In the genomic region with DNA sequence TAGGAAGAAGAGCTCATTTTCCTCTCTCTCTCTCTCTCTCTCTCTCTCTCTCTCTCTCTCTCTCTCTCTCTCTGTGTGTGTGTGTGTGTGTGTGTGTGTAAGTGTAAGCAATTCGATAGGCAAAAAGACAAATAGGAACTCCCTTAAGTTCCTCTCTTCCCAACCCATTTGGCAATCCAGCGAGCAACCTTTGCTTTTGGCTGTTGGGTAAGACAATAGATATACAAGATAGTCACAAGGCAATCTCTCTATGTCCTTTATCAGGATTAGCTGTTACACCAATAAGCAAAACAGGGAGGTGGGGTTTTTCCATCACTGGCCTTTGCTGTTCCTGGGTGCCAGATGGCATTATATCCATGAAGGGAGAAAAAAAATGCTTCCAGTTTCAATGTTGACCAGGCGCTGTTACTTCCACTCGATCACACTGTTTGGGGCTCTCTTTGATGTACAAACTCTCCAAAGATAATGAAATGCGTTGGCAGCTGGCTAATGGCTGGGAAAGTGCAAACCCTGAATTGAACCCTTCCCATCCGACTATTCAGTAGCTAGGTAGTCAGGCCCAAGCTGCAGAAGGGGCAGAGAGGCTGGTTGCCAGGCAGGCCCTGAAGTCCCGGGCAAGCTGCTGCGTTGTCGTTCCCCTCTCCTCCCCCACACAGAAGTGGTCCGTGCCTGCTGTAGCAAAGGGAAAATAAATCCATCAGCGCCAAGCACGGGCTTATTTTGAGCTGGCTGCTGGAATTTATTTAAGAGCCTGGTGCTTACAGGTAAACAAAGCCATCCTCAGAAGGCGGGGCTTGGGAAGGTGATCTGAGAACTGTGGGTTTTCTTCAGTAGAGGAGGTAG, we compare ENCODE assay signal across 8 mouse cellular contexts. TPM values are rescaled to one million over a fixed set of nuclear protein-coding genes. Genes with fewer than 3 reads are reported as not detected.
DNase-seq lines count a peak whose midpoint lies in the region; ATAC-seq lines count a peak whose summit lies in the region.

No protein-coding gene starts in this region.

- peak overlapping the region; percentile 8; the same call in 1 of the 2 replicates for H3K4me3 ChIP-seq in embryonic facial prominence, embryonic 15.5 days (replicated peaks)
- no peak overlapping the region for H3K4me3 ChIP-seq in hindbrain, embryonic 16.5 days (ENCODE audit: low read length)

- no peaks in the 10 kb centered on the region for H3K36me3 ChIP-seq in embryonic facial prominence, embryonic 15.5 days
- no peaks in the 10 kb centered on the region for H3K36me3 ChIP-seq in hindbrain, embryonic 16.5 days (ENCODE audit: control insufficient read depth, insufficient read depth, low read length)

- 0 out of 2 replicates have a peak, but pooled peaks have one; percentile 51 for ATAC-seq in embryonic facial prominence, embryonic 15.5 days (ENCODE audit: insufficient number of reproducible peaks, low FRiP score, low TSS enrichment, low read depth)
- peak; percentile 95 for ATAC-seq in hindbrain, embryonic 16.5 days
- peak; percentile 70 for ATAC-seq in megakaryocyte progenitor cell, adult 5-6 weeks (replicated peaks; ENCODE audit: poor library complexity)

- H3K4me1 ChIP-seq in embryonic facial prominence, embryonic 15.5 days: peaks cover 14% of the 10 kb centered on the region
- peaks cover 13% of the 10 kb centered on the region for H3K4me1 ChIP-seq in hindbrain, embryonic 16.5 days (ENCODE audit: control insufficient read depth, insufficient read depth, low read depth, low read length)

- H3K9me3 ChIP-seq in embryonic facial prominence, embryonic 15.5 days (replicated peaks): no peaks in the 10 kb centered on the region
- no peaks in the 10 kb centered on the region for H3K9me3 ChIP-seq in hindbrain, embryonic 16.5 days (ENCODE audit: control insufficient read depth, low read length)

- no peaks in the 10 kb centered on the region for H3K27me3 ChIP-seq in embryonic facial prominence, embryonic 15.5 days
- no peaks in the 10 kb centered on the region for H3K27me3 ChIP-seq in hindbrain, embryonic 16.5 days (replicated peaks; ENCODE audit: control insufficient read depth, insufficient read depth, low read length)

- WGBS in embryonic facial prominence, embryonic 15.5 days: 22% methylated on average over 13 of the region's 13 CpGs
- WGBS in hindbrain, embryonic 16.5 days: 9% methylated on average over 13 of the region's 13 CpGs

- peak; percentile 4 to 25 for DNase-seq in left cerebral cortex, adult 18-20 months (ENCODE audit: low spot score in 2 of 2)
- no peak for DNase-seq in left cerebral cortex, adult 11 months (ENCODE audit: low spot score)
- peak; percentile 47 to 48 for DNase-seq in left cerebral cortex, postnatal 10 days (ENCODE audit: extremely low spot score in 1 of 2, low spot score in 2 of 2)
- peak; percentile 50 for DNase-seq in right cerebral cortex, postnatal 4 days
- no peak for DNase-seq in B cell, adult 2 months

- intact Hi-C loops in left cerebral cortex, postnatal 10 days (cut with DNase I): no loop called here

- peak overlapping the region; percentile 17; the same call in 1 of the 2 replicates for H3K4me2 ChIP-seq in embryonic facial prominence, embryonic 15.5 days (replicated peaks)
- H3K4me2 ChIP-seq in hindbrain, embryonic 16.5 days (ENCODE audit: low read length): peak overlapping the region; percentile 38

- H3K27ac ChIP-seq in embryonic facial prominence, embryonic 15.5 days (replicated peaks): 0 out of 2 replicates have a peak overlapping the region, but pooled peaks have one; percentile 44
- H3K27ac ChIP-seq in hindbrain, embryonic 16.5 days (ENCODE audit: low read depth, low read length): peak overlapping the region; percentile 57

- no peak overlapping the region for H3K9ac ChIP-seq in embryonic facial prominence, embryonic 15.5 days
- H3K9ac ChIP-seq in hindbrain, embryonic 16.5 days (ENCODE audit: low read depth, low read length): peak overlapping the region; percentile 33; the same call in 1 of the 2 replicates

RNA-seq across cellular contexts. Expression of gene Btg1, which starts 29.4 kb away (rescaled TPM):
- total RNA-seq in left cerebral cortex, adult 18-20 months (2021): 10 to 100 TPM; 33.7 to 37.3 TPM
- polyA plus RNA-seq in embryonic facial prominence, embryonic 15.5 days (2015; fragmentation: Nextera tagmentation; extraction: Ambion mirVana): 87.6 and 89.2 TPM in 2 replicates
- polyA plus RNA-seq in hindbrain, embryonic 16.5 days (2015; fragmentation: Nextera tagmentation; extraction: Ambion mirVana): 34.8 and 41.1 TPM in 2 replicates
- 10 to 100 TPM; 33.1 to 33.2 TPM for total RNA-seq in left cerebral cortex, postnatal 10 days (2021)
- total RNA-seq in megakaryocyte progenitor cell, adult 5-6 weeks (2015): 35.2 and 37.5 TPM in 2 replicates
- 31.5 and 34.6 TPM in 2 replicates for total RNA-seq in megakaryocyte progenitor cell, adult 5-6 weeks (2017)

Comparison
In these comparisons a context has a peak if more than half of its experiments do, and no peak if none do; other contexts are left out.
1. DNase-seq: peak in left cerebral cortex, adult 18-20 months (2 of 2), left cerebral cortex, postnatal 10 days (2 of 2) and right cerebral cortex, postnatal 4 days (single experiment); none in left cerebral cortex, adult 11 months (single experiment) and B cell, adult 2 months (0 of 2).
2. Peak in every context shown above with its lines, with median percentiles within 50 percentile points of each other: ATAC-seq.